Mouse (Mus musculus) cerebellum, postnatal 10 days (tissue): ENCODE data around the gene Slfn3.
"Not testable (repeated sequence)": the region's sequence is repeated elsewhere in the genome, so short reads cannot be mapped to it uniquely, and the experiment has no call there.

Experiments used
- DNase-seq, 2 experiments: peaks; one replicate each; pipeline ENCODE4 v3.0.0; 2021; ENCODE audit warnings: mixed read lengths in 2 of 2

Gene Slfn3

GRCm38 (mm10) chr11:83191134-83191893 is at the start of gene Slfn3:
Slfn3 (plus strand) TSS chr11:83191330.
- peak; percentile 21 to 34 for DNase-seq

GRCm38 (mm10) chr11:83148939-83149338 is 42.2 kb upstream of the Slfn3 start:
- DNase-seq: not testable (repeated sequence)

GRCm38 (mm10) chr11:83174948-83175539 is 16.1 kb upstream of the Slfn3 start, which contains the start of gene Slfn4:
Slfn4 (plus strand) TSS chr11:83175186.
- no peak for DNase-seq

- peak; percentile 23 to 36 for DNase-seq
These were observed 871 bp downstream of the Slfn3 start for GRCm38 (mm10) chr11:83192001-83192400.

GRCm38 (mm10) chr11:83205002-83205401 is 13.9 kb downstream of the Slfn3 start:
- DNase-seq: no peak

GRCm38 (mm10) chr11:83216119-83216518 is 25.0 kb downstream of the Slfn3 start:
- no peak for DNase-seq

GRCm38 (mm10) chr11:83221328-83221877 is 30.3 kb downstream of the Slfn3 start:
- DNase-seq: no peak

- no peak for DNase-seq
These were observed 32.2 kb downstream of the Slfn3 start for GRCm38 (mm10) chr11:83223367-83223766.

GRCm38 (mm10) chr11:83223793-83224192 is 32.7 kb downstream of the Slfn3 start:
- DNase-seq: not testable (repeated sequence)

GRCm38 (mm10) chr11:83224217-83224616 is 33.1 kb downstream of the Slfn3 start:
- DNase-seq: no peak

GRCm38 (mm10) chr11:83224750-83225149 is 33.6 kb downstream of the Slfn3 start:
- DNase-seq: no peak

GRCm38 (mm10) chr11:83225371-83225960 is 34.3 kb downstream of the Slfn3 start:
- no peak for DNase-seq

GRCm38 (mm10) chr11:83227926-83228723 is 37.0 kb downstream of the Slfn3 start:
- DNase-seq: no peak

GRCm38 (mm10) chr11:83230966-83231365 is 39.8 kb downstream of the Slfn3 start:
- peak; percentile 24 to 25 for DNase-seq

- DNase-seq: not testable (repeated sequence)
These were observed 42.5 kb downstream of the Slfn3 start for GRCm38 (mm10) chr11:83233621-83234020.

GRCm38 (mm10) chr11:83237390-83237789 is 46.3 kb downstream of the Slfn3 start:
- DNase-seq: not testable (repeated sequence)

GRCm38 (mm10) chr11:83238389-83238788 is 47.3 kb downstream of the Slfn3 start:
- no peak for DNase-seq

GRCm38 (mm10) chr11:83239811-83240210 is 48.7 kb downstream of the Slfn3 start:
- DNase-seq: no peak

GRCm38 (mm10) chr11:83257211-83257610 is 66.1 kb downstream of the Slfn3 start:
- not testable (repeated sequence) for DNase-seq

- DNase-seq: no peak
These were observed 71.5 kb downstream of the Slfn3 start for GRCm38 (mm10) chr11:83262673-83263072.

GRCm38 (mm10) chr11:83263146-83263545 is 72.0 kb downstream of the Slfn3 start:
- no peak for DNase-seq
